Mouse (Mus musculus): ENCODE measurements around the gene Stox2. TPM values are rescaled to one million over a fixed set of nuclear protein-coding genes. Genes with fewer than 3 reads are reported as not detected.

Gene Stox2
- 219 and 288 TPM in 2 replicates for polyA plus RNA-seq (2012; ENCODE audit: insufficient read depth, insufficient read length, low replicate concordance, missing spikeins)

DNA sequence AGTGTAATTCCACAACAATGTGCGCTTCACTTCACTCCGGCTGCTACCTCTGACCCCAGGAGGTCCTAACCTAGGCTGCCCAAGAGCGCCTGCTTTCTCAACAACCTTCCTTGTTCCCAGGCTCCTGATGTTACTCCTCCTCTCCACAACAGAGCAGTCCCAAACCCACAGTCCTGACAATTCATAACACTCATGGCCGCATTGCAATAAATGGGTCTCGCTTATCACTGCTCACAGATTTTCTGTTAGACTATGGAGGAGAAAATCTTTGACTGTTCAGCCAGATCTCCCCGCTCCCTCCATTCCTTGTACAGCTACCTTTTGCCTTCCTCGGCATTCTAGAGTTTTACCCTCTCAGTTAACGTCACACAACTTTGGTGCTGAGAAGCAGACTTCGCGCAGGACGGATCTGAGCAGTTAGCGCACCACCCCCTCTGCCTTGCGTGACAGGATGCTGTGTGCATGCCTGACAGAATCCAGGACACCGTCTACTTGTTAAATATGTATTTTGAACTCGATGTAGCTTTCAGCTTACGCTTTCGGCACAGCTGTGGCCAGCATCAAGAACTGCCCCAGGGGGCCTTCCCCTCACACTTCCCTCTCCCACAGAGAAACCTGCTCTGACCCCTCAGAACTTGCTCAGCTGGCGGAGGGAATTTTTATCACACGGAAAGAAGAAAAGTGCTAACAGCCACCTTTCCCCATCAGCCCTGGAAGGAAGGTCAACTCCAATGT, at the start of gene Stox2:
Gene Stox2, minus strand, starts transcription at position 51 of the 735 bp plus-strand sequence.
- Histone ChIP-seq H3K4me3 (ENCODE audit: insufficient read depth, low read depth, low read length) (no peak within 1 kb of the TSS), H3K27ac (ENCODE audit: insufficient read depth, low read depth, low read length) (no peak within 1 kb of the TSS), H3K4me1 (ENCODE audit: control insufficient read depth, insufficient read depth, low read length) (no peaks in the 10 kb centered on the region)
- TF ChIP-seq POLR2A (IDR thresholded peaks at IDR 0.05; ENCODE audit: insufficient read depth, low read depth, low read length), result no peak
- TF ChIP-seq CTCF (IDR thresholded peaks at IDR 0.05; ENCODE audit: insufficient read depth, low read depth, low read length), result no peak
- 83% methylated on average over 19 of the region's 19 CpGs for WGBS

DNA sequence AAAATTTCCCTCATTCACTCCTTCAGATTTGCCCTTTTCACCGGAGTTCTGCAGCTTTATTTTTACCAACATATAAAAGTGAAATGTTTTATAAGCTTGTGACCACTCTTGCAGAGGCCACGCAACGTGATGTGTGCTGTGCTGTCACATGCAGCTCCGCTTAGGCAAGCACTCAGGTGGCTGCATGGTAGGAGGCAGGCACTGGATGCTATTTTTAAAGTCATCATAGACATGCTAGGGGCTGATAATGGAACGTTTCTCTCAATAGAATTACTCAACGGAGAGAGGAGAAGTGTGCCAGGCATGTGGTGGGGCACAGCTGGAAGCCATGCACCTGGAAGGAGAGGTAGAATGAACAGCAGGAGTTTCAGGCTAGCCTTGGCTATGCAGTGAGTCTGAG, 49.3 kb upstream of the Stox2 start:
- WGBS, result 56% methylated on average over 6 of the region's 6 CpGs
- H3K27ac ChIP-seq (ENCODE audit: insufficient read depth, low read depth, low read length), result 0 out of 2 replicates have a peak overlapping the region, but pooled peaks have one; percentile 2
- H3K4me1 ChIP-seq (ENCODE audit: control insufficient read depth, insufficient read depth, low read length), result 0 out of 2 replicates have a peak, but pooled peaks cover 3% of the 10 kb centered on the region
- no peak overlapping the region for H3K4me3 ChIP-seq (ENCODE audit: insufficient read depth, low read depth, low read length)
- no peak for TF ChIP-seq CTCF (IDR thresholded peaks at IDR 0.05; ENCODE audit: insufficient read depth, low read depth, low read length)
- TF ChIP-seq POLR2A (IDR thresholded peaks at IDR 0.05; ENCODE audit: insufficient read depth, low read depth, low read length), result no peak

DNA sequence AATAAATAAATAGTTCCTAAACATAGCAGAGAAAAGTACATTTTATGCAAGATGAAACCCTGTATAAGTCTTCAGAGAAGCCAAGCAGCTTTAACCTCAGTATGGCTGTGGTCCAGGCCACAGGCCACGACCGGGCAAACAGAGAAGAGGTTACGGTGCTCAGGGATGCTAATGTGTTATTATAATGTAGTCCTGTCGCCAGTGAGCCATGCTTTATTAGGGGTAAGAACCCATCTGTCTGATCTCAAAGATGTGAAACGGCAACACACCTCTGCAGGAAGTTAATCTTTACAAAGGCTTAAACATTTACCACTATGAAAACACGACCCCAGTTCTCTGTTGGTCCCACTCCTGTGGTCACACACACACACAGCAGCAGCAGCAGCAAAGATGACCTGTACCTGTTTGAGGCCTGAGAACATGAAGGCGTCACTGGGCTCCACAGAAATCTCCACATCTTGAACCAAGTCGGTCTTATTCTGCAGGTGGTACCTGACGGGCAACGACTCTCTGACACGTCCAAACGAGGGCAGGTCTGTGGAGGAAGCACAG, 48.5 kb upstream of the Stox2 start:
- H3K27ac ChIP-seq (ENCODE audit: insufficient read depth, low read depth, low read length), result no peak overlapping the region
- H3K4me1 ChIP-seq (ENCODE audit: control insufficient read depth, insufficient read depth, low read length), result 0 out of 2 replicates have a peak, but pooled peaks cover 3% of the 10 kb centered on the region
- no peak overlapping the region for H3K4me3 ChIP-seq (ENCODE audit: insufficient read depth, low read depth, low read length)
- TF ChIP-seq CTCF (IDR thresholded peaks at IDR 0.05; ENCODE audit: insufficient read depth, low read depth, low read length) (no peak), POLR2A (IDR thresholded peaks at IDR 0.05; ENCODE audit: insufficient read depth, low read depth, low read length) (no peak)
- 90% methylated on average over 12 of the region's 12 CpGs for WGBS

DNA sequence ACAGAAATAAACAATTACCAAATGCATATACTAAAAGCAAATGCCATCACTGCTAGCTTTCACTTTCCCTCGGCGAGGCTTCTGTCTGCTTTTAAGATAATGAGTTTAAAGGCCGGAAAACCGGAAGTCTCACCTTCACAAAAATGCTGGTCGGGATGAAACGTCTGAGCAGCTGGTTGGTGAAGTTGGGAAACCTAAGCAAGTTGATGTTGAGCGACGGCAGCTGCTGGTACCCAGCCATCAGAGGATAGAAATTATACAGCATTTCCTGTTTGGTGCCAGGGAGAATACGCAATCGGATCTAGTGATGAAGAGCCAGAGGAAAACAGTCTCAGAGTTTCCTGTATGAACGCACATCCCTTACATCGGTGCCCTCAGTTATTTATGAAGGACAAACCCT, 46.9 kb upstream of the Stox2 start:
- Histone ChIP-seq H3K27ac (ENCODE audit: insufficient read depth, low read depth, low read length) (no peak overlapping the region), H3K4me1 (ENCODE audit: control insufficient read depth, insufficient read depth, low read length) (0 out of 2 replicates have a peak, but pooled peaks cover 6% of the 10 kb centered on the region), H3K4me3 (ENCODE audit: insufficient read depth, low read depth, low read length) (no peak overlapping the region)
- TF ChIP-seq CTCF (IDR thresholded peaks at IDR 0.05; ENCODE audit: insufficient read depth, low read depth, low read length) (no peak), POLR2A (IDR thresholded peaks at IDR 0.05; ENCODE audit: insufficient read depth, low read depth, low read length) (no peak)
- 90% methylated on average over 12 of the region's 12 CpGs for WGBS

DNA sequence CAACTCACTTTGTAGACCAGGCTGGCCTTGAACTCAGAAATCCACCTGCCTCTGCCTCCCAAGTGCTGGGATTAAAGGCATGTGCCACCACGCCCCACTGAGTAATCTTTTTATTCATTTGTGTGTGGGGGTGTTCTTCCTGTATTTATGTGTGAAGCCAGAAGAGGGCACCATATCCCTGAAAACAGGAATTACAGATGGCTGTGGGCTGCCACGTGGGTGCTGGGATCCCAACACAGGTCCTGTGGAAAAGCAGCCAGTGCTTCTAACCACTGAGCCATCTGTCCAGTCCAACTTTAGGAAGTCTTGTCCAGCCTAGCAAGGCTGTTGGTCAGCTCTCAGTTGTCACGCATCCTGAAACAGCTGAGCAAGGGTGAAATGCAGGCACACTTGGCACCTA, 41.1 kb upstream of the Stox2 start:
- WGBS, result 97% methylated on average over 3 of the region's 3 CpGs
- Histone ChIP-seq H3K27ac (ENCODE audit: insufficient read depth, low read depth, low read length) (no peak overlapping the region), H3K4me3 (ENCODE audit: insufficient read depth, low read depth, low read length) (no peak overlapping the region), H3K4me1 (ENCODE audit: control insufficient read depth, insufficient read depth, low read length) (peaks cover 9% of the 10 kb centered on the region)
- TF ChIP-seq POLR2A (IDR thresholded peaks at IDR 0.05; ENCODE audit: insufficient read depth, low read depth, low read length), result no peak
- TF ChIP-seq CTCF (IDR thresholded peaks at IDR 0.05; ENCODE audit: insufficient read depth, low read depth, low read length), result no peak

DNA sequence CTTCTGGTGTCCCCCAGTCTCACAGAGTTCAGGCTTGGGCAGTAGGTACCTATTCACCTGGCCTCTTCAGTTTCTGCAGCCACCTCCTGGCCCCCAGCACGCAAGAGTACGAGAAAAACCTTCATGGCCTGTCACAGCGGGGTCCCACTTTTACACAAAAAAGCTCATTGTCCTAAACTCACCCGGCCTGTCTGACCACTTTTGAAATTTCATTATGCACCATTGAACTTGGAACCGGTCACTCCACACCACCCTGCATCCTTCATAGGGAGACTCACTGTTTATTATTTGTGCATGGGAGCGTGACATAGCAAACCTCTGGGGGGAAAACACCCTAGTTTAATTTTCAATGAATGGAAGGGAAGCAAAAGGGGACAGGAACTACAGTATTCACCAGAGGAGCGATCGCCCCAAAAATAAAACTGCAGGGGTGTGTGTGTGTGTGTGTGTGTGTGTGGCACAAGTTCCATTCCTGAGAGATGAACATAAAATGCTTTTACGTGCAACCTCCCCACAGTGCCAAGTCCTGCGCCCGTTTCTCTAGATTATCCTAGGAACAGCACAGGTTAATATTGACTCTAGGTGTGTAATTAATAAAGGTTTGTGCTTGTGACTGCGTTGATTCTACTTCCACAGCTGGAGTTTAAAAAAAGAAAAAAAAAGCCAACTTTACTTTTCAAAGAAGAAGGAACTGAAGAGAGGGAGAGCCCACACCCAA, 36.4 kb upstream of the Stox2 start:
- no peak overlapping the region for H3K27ac ChIP-seq (ENCODE audit: insufficient read depth, low read depth, low read length)
- TF ChIP-seq CTCF (IDR thresholded peaks at IDR 0.05; ENCODE audit: insufficient read depth, low read depth, low read length), result no peak
- no peak for TF ChIP-seq POLR2A (IDR thresholded peaks at IDR 0.05; ENCODE audit: insufficient read depth, low read depth, low read length)
- peaks cover 18% of the 10 kb centered on the region for H3K4me1 ChIP-seq (ENCODE audit: control insufficient read depth, insufficient read depth, low read length)
- 45% methylated on average over 12 of the region's 12 CpGs for WGBS
- H3K4me3 ChIP-seq (ENCODE audit: insufficient read depth, low read depth, low read length), result no peak overlapping the region

DNA sequence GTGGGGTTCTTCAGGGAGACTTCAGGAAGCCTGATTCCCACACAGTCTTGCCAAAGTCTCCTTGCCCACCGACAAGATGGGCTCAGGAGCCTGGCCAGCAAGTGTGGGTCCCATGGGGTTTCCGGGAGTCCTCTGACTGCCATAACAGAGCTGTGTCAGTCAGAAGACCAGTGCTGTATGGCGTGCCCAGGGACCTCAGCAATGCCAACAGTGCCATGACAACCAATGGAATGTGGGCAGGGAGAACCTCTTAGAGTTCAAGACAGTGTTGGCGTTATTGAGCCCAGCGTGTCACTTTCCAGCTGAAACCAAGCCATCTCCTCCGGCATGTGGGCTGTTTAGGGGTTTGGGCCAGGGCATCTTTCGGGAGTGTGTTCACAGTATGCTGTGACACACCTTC, 33.9 kb upstream of the Stox2 start:
- Histone ChIP-seq H3K4me1 (ENCODE audit: control insufficient read depth, insufficient read depth, low read length) (peaks cover 18% of the 10 kb centered on the region), H3K4me3 (ENCODE audit: insufficient read depth, low read depth, low read length) (no peak overlapping the region), H3K27ac (ENCODE audit: insufficient read depth, low read depth, low read length) (no peak overlapping the region)
- no peak for TF ChIP-seq CTCF (IDR thresholded peaks at IDR 0.05; ENCODE audit: insufficient read depth, low read depth, low read length)
- 42% methylated on average over 7 of the region's 7 CpGs for WGBS

DNA sequence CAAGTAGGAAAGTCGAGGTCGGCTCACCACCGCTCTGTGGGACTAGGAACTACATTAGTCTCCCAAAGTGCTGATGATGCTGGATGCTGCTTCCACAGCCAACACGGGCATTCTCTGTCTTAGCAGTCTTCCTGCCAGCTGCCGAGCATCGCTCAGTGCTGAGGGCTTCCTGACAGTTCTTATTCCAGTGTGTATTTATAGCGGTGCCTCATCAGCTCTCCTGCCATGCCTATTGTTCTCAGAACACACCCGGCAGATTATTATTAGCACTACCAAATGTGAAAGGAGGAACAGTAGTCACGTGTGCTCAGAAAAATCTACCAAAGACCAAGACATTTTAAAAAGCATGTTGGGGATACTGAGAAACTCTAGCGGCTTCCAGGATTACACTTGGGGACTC, 15.5 kb upstream of the Stox2 start:
- H3K4me1 ChIP-seq (ENCODE audit: control insufficient read depth, insufficient read depth, low read length), result peaks cover 14% of the 10 kb centered on the region
- H3K27ac ChIP-seq (ENCODE audit: insufficient read depth, low read depth, low read length), result peak overlapping the region; percentile 66
- 19% methylated on average over 10 of the region's 10 CpGs for WGBS
- TF ChIP-seq CTCF (IDR thresholded peaks at IDR 0.05; ENCODE audit: insufficient read depth, low read depth, low read length) (no peak), POLR2A (IDR thresholded peaks at IDR 0.05; ENCODE audit: insufficient read depth, low read depth, low read length) (no peak)
- H3K4me3 ChIP-seq (ENCODE audit: insufficient read depth, low read depth, low read length), result no peak overlapping the region

DNA sequence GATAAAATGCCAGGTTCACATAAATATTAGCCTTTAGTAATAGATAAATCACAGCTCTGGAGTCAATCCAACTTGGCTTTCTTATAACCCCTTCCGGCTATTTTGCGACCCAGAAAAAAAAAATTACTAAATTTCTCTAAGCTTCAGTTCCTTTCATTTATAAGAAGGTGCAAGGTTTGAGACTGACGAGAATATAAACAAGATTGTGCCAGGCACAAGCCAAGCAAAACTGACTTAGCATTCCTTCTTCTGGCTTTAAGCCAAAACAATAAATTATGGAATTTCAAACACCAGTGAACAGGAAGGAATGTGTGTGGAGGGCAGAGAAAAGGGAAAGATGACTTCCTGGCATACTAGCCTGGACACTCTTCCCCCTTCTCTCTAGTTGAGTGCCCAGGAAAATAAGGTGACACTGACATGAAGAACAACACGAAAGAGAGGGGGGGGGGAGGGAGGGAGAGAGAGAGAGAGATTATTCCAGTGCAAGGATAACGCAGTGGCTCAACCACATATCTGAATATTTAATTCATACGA, 13.1 kb upstream of the Stox2 start:
- Histone ChIP-seq H3K4me3 (ENCODE audit: insufficient read depth, low read depth, low read length) (no peak overlapping the region), H3K4me1 (ENCODE audit: control insufficient read depth, insufficient read depth, low read length) (peaks cover 14% of the 10 kb centered on the region), H3K27ac (ENCODE audit: insufficient read depth, low read depth, low read length) (no peak overlapping the region)
- TF ChIP-seq POLR2A (IDR thresholded peaks at IDR 0.05; ENCODE audit: insufficient read depth, low read depth, low read length), result no peak
- WGBS, result 81% methylated on average over 6 of the region's 6 CpGs
